Mouse (Mus musculus) common myeloid progenitor, adult 5-6 weeks (primary cell): ENCODE measurements around the gene Amh. TPM values are rescaled to one million over a fixed set of nuclear protein-coding genes. Genes with fewer than 3 reads are reported as not detected.

Experiments
- ATAC-seq: replicated peaks from 2 replicates; pipeline ENCODE4 v1.8.0; 2016; ENCODE audit warnings: low read depth, mild to moderate bottlenecking, moderate TSS enrichment, inconsistent platforms; ENCODE audit not compliant: poor library complexity, severe bottlenecking
- total RNA-seq: library from RNA; stranded (forward); fragments of 200-1000, 187-1606 nt; gene quantifications from 2 replicates; pipeline ENCODE4 v1.2.3, GENCODE M21; 2017

Gene Amh
- total RNA-seq, 1 experiment from 2014 or later, result not detected

GRCm38 (mm10) chr10:80784302-80784701 is 20.7 kb upstream of the Amh start:
- ATAC-seq, result no peak

GRCm38 (mm10) chr10:80784871-80785270 is 20.2 kb upstream of the Amh start:
- no peak for ATAC-seq

- no peak for ATAC-seq
Measured at GRCm38 (mm10) chr10:80785963-80786362, 19.1 kb upstream of the Amh start.

DNA sequence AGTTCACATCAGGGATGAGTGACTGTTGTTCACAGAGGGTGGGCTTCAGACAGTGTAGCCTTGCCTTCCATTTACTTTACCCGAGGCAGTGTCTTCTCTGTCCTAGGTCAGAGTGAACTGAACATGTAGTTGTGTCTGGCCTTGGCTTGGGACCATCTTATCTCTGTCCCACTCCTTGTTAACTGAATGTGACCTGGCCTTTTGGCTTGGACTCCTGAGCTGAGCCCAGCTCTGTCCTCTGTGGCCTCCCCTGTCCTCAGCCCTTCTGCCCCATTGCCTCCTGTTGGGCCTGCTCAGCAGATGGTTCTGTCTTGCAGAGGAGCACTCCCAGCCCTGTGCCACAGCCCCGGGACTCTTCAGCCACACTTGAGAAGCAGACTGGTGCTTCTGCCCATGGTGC is 17.5 kb upstream of the Amh start:
- ATAC-seq, result no peak

DNA sequence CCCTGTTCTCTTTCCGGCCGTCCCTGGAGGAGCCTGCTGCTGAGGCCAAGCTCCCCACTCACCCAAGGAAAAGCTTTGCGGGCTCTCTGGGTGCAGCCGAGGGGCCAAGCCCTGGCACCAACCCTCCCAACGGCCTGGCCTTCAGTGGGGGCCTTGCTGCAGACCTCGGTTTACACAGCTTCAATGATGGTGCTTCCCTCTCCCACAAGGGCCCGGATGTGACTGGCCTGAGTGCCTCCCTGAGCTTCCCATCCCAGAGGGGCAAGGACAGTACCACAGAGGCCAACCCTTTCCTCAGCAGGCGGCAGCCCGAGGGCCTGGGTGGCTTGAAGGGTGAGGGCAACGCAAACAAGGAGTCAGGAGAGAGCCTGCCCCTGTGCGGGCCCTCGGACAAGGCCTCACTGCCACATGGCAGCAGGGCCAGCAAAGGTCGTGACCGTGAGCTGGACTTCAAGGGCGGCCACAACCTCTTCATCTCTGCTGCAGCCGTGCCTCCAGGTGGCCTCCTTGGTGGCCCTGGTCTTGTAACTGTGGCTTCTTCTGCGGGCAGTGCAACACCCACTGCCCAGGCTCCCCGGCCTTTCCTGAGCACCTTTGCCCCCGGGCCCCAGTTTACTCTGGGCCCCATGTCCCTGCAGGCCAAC is 14.2 kb upstream of the Amh start:
- ATAC-seq, result no peak

- no peak; the same call in 1 of the 2 replicates for ATAC-seq
Measured at GRCm38 (mm10) chr10:80791476-80792174, 13.4 kb upstream of the Amh start.

DNA sequence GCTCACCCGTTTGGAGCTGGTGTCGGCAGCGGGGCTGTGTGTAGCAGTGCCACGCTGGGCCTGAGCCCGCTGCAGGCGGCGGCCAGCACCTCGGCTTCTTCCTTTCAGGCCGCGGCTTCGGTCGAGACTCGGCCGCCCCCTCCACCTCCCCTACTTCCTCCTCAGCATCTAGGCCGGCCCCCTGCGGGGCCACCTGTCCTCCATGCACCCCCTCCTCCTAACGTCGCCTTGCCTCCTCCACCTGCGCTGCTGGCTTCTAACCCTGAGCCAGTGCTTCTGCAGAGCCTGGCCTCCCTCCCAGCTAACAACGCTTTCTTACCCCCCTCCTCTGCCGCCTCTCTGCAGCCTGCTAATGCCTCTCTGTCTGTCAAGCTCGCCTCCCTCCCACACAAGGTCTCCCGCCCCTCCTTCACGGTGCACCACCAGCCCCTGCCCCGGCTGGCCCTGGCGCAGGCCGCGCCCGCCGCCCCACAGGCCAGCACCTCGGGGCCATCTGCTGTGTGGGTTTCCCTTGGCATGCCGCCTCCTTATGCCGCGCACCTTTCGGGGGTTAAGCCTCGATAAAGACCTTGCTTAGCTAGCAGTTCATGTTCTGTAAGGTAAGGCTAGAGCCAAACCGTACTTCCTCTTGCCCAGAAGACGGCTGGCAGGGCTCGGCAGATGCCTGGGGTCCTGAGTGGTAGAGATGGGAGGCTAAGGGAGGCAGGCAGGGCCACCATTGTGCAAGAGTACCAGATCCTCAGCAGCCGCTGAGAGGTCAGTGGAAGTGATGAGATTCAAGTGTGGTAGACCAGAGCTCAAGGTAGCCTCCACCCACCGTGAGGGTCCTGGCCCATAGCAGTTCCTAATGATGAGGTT is 12.6 kb upstream of the Amh start:
- ATAC-seq, result peak; percentile 30

GRCm38 (mm10) chr10:80793033-80793784 is 11.8 kb upstream of the Amh start:
- ATAC-seq, result no peak

DNA sequence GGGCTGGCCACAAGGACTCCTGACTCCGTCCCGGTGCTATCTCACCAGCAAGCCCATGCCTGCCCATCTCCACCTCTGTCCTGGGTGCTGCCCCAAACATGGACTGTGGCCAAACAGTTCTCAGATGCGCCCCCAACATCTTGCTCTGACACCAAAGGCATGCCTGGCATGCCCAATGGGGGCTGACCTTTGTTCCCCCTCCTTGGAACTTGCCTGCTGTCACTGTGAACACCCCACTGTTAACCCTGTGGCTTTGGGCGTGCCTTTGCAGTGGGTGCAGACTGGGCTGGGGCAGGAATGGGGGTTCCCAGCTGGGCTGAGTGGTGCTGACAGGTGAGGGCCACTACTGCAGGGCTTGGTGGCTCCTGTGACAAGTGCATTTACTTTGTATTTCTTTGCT is 11.2 kb upstream of the Amh start:
- no peak for ATAC-seq

DNA sequence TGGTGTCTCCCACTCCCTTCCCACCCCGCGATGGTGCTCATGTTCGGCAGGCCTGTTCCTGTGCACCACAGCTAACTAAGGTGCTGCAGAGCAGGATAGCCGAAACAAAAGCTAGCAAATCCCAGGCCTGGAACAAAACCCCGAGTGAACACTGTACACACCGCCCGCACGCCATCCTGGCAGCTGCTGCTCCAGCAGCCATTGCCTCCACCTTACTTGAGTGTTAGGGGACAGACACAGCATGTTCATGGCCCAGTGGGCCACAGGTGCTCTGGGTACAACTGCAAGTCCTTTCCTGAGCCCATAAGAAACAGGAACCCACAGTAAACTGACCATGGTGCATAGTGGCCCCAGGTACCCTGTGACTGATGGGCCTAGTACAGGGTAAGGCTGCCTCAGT is 10.3 kb upstream of the Amh start:
- no peak for ATAC-seq

- ATAC-seq, result no peak
Measured at GRCm38 (mm10) chr10:80796307-80796848, 8.7 kb upstream of the Amh start.

DNA sequence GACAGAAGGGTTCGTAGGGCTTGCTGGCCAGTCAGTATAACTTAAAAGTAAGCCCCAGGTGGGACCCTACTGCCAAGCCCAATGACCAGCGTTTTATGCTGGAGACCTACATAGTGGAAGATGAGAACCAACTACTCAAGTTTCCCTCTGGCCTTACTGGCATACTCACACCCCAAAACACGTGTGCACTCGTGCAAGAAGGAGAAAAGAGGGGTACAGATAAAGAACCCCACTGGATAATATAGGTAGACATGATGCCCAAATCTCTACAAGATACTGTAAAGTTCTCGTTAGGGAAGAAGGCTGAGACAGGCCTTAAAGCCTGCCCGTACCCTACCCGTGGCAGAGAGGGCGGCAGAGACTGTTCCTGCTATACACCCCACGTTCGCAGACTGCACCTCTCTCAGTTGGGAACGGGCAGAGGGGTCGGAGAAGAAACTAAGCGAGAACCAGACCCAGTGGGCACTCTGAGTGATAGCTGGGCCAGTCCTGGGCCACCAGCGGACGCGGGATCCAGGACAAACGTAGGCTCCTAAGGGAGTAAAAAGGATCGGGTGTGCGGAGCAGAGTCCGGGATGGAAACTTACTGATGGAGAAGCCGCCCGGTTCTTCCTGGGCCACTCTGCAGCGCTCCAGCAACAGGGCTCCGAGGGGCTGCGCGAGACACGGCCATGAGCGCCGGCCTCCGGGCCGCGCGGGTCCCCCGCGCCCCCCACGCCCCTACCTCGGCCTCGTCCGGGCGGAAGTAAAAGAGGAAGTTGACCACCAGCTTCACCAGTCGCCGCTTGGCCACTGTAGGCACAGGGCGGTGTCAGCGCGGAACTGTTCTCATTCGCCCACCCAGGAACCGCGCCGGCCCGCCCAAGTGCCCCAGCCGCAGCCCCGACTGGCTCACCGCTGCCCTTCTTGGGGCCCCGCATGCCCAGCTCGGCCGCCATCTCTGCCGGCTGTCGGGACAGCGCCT is 7.6 kb upstream of the Amh start:
- ATAC-seq, result peak; percentile 29

GRCm38 (mm10) chr10:80798150-80799006 is 6.7 kb upstream of the Amh start, which contains the start of the genes Sf3a2 and Plekhj1:
Gene Sf3a2, plus strand, starts transcription at chr10:80798198.
Gene Plekhj1, minus strand, starts transcription at chr10:80798626.
- peak; percentile 85 for ATAC-seq

DNA sequence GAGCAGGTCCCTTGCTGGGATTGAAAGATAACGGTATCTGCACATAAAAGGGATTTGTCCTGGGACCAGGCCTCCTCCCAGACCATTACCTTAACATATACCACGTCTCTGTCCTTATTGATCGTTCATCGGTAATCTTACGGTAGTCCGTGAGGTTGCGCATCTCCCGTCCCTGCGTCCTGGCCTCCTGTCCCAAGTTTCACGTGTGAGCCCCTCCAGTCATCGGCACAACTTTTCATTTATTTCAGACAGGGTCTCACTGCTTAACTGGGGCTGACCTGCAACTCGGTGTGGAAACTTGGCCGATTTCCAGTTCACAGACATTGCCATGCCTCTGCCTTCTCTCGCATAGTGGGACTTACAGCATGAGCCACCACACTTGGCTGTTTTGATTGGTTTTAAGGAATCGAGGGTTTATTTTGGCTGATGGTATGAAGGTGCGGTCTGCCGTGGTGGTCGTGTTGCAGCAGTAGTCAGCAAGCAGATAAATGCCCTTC is 5.9 kb upstream of the Amh start:
- ATAC-seq, result no peak

DNA sequence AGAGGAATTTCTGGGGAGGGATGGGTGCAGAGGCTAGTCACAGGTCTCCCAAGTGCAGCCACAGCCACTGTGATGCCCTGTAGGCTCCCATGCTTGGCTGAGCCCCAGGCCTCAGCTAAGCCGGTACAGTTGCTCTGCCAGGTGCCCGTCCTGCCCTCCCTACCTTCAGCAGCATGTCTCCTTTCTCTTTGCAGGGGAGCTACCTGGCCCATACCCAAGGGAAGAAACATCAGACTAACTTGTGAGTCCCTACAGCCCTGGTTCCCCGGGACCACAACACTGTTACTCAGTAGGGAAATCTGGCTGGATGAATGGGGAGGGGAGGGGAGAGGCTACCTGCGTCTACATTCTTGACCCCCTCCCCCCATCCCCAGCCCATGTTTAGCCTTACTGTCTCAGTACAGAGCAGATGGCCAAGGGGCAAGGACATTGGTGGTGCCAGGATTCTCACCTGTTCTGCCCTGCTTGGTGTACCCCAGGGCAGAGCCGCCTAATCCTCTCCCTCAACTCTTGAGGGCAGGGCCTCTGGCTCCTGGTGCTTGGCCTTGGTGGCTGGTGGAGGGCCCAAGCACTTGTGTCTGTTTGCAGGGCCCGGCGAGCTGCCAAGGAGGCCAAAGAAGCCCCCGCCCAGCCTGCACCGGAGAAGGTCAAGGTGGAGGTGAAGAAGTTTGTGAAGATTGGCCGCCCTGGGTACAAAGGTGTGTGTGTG is 2.7 kb upstream of the Amh start:
- no peak for ATAC-seq

- ATAC-seq, result no peak
Measured at GRCm38 (mm10) chr10:80802996-80803395, 2.0 kb upstream of the Amh start.

DNA sequence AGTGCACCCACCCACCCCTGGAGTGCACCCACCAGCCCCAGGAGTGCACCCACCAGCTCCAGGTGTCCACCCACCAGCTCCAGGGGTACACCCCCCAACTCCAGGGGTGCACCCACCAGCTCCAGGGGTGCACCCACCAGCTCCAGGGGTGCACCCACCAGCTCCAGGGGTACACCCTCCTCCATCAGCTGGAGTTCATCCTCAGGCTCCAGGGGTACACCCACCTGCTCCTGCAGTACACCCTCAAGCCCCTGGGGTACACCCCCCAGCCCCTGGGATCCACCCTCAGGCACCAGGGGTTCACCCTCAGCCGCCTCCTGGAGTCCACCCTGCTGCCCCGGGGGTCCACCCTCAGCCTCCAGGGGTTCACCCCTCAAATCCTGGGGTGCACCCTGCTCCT is 703 bp upstream of the Amh start:
- ATAC-seq, result no peak
